In the genomic region with DNA sequence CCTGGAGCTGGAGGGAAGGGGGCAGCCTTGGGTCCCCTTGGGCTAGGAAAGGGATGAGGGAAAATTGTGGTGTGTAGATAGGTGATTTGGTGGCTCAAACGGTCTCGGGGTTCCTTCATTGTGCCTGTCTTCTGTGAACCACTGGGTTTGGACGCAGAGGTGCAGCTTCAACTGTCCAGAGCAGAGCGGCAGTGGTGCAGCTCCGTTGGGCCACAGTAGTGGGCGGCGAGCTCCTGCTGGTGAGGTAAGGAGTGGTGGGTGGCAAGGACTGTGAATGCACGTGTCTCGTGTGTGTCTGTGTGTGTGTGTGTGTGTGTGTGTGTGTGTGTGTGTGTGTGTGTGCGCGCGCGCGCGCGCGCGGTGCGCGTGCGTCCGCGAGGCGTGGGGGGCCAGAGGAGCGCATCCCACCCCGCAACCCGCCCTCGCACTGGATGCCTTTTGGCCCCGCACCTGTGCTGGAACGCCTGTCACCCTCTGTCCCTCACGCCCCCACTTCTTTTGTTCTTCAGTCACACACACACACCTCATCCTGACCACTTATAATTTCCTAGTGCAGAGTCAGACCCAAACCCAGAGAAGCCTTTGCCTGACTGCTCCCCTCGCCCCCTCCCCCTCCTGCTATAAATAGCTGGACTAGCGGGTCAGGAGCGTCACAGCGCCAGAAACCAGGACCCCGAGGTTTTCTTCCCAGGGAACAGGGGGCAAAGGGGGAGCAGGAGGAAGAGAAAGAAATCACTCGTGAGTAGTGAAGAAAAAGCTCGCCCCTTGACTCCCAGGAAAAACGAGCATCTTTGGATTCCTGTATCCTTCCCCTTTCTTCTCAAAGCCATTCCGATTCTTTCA, we compare ENCODE assay signal across 9 mouse cellular contexts. TPM values are rescaled to one million over a fixed set of nuclear protein-coding genes. Genes with fewer than 3 reads are reported as not detected.
A peak's percentile ranks its signal among the peaks of the same experiment; 100 is the strongest.
DNase-seq lines count a peak whose midpoint lies in the region; ATAC-seq lines count a peak whose summit lies in the region.
"Had no signal": no experiment of that assay in that cellular context is flagged by ENCODE, and none has a peak within 500 bp of the region (broad histone marks: within the 10 kb centered on the region; RNA-seq: fewer than 3 reads in every experiment).

No protein-coding gene starts in this region.

- no peaks in the 10 kb centered on the region for H3K9me3 ChIP-seq in forebrain, embryonic 10.5 days
- H3K9me3 ChIP-seq in intestine, embryonic 15.5 days: no peaks in the 10 kb centered on the region
- no peaks in the 10 kb centered on the region for H3K9me3 ChIP-seq in liver, embryonic 15.5 days (replicated peaks)
- no peaks in the 10 kb centered on the region for H3K9me3 ChIP-seq in stomach, embryonic 14.5 days (ENCODE audit: control insufficient read depth, low read depth, low read length)

- H3K27me3 ChIP-seq in forebrain, embryonic 10.5 days (ENCODE audit: poor library complexity, severe bottlenecking): peaks cover 32% of the 10 kb centered on the region
- 0 out of 2 replicates have a peak, but pooled peaks cover 2% of the 10 kb centered on the region for H3K27me3 ChIP-seq in intestine, embryonic 15.5 days (replicated peaks)
- peaks cover 19% of the 10 kb centered on the region; the same call in 1 of the 2 replicates for H3K27me3 ChIP-seq in liver, embryonic 15.5 days
- no peaks in the 10 kb centered on the region for H3K27me3 ChIP-seq in stomach, embryonic 14.5 days (ENCODE audit: control insufficient read depth, insufficient read depth, low read length)

- H3K4me1 ChIP-seq in forebrain, embryonic 10.5 days: peaks cover 31% of the 10 kb centered on the region
- 0 out of 2 replicates have a peak, but pooled peaks cover 2% of the 10 kb centered on the region for H3K4me1 ChIP-seq in intestine, embryonic 15.5 days (replicated peaks)
- no peaks in the 10 kb centered on the region for H3K4me1 ChIP-seq in liver, embryonic 15.5 days (replicated peaks)
- no peaks in the 10 kb centered on the region for H3K4me1 ChIP-seq in stomach, embryonic 14.5 days (ENCODE audit: control insufficient read depth, insufficient read depth, low read length)

- peak overlapping the region; percentile 86 for H3K27ac ChIP-seq in forebrain, embryonic 10.5 days
- H3K27ac ChIP-seq in intestine, embryonic 15.5 days: no peak overlapping the region
- H3K27ac ChIP-seq in liver, embryonic 15.5 days (replicated peaks): no peak overlapping the region
- no peak overlapping the region for H3K27ac ChIP-seq in stomach, embryonic 14.5 days (ENCODE audit: low read length)

- 0% methylated on average over 20 of the region's 40 CpGs for WGBS in forebrain, embryonic 10.5 days
- WGBS in intestine, embryonic 15.5 days: under 1% methylated on average over 21 of the region's 40 CpGs
- under 1% methylated on average over 38 of the region's 40 CpGs for WGBS in liver, embryonic 15.5 days (ENCODE audit: insufficient replicate concordance)
- 0% methylated on average over 25 of the region's 40 CpGs for WGBS in stomach, embryonic 14.5 days

- H3K4me2 ChIP-seq in intestine, embryonic 15.5 days (replicated peaks): peak overlapping the region; percentile 94
- H3K4me2 ChIP-seq in liver, embryonic 15.5 days: peak overlapping the region; percentile 42
- H3K4me2 ChIP-seq in stomach, embryonic 14.5 days (replicated peaks; ENCODE audit: low read depth, low read length): peak overlapping the region; percentile 88

- H3K4me3 ChIP-seq in forebrain, embryonic 10.5 days: peak overlapping the region; percentile 66
- peak overlapping the region; percentile 46 for H3K4me3 ChIP-seq in intestine, embryonic 15.5 days (replicated peaks)
- 0 out of 2 replicates have a peak overlapping the region, but pooled peaks have one; percentile 10 for H3K4me3 ChIP-seq in liver, embryonic 15.5 days (replicated peaks)
- H3K4me3 ChIP-seq in stomach, embryonic 14.5 days (ENCODE audit: low read depth, low read length): peak overlapping the region; percentile 42

- peak; percentile 22 for DNase-seq in adrenal gland, postnatal 10 days
- no peak for DNase-seq in adrenal gland, postnatal 4 days (ENCODE audit: low spot score in 2 of 2)
- DNase-seq in adrenal gland, postnatal 25 days: peak; percentile 11
- peak; percentile 55 for DNase-seq in forebrain, embryonic 10.5 days (ENCODE audit: extremely low spot score, low spot score)
- no peak for DNase-seq in ovary, adult 18-20 months (ENCODE audit: low spot score)

- peak; percentile 74 for ATAC-seq in intestine, embryonic 15.5 days
- no peak for ATAC-seq in liver, embryonic 15.5 days (ENCODE audit: insufficient read depth)
- peak; percentile 71; the same call in 1 of the 2 replicates for ATAC-seq in stomach, embryonic 14.5 days (ENCODE audit: insufficient number of reproducible peaks, insufficient read depth, low FRiP score, low read depth)

- no peaks in the 10 kb centered on the region for H3K36me3 ChIP-seq in forebrain, embryonic 10.5 days (replicated peaks)
- H3K36me3 ChIP-seq in intestine, embryonic 15.5 days: no peaks in the 10 kb centered on the region
- H3K36me3 ChIP-seq in liver, embryonic 15.5 days (replicated peaks): no peaks in the 10 kb centered on the region
- no peaks in the 10 kb centered on the region for H3K36me3 ChIP-seq in stomach, embryonic 14.5 days (ENCODE audit: control insufficient read depth, insufficient read depth, low read length)

- 0 out of 2 replicates have a peak overlapping the region, but pooled peaks have one; percentile 17 for H3K9ac ChIP-seq in intestine, embryonic 15.5 days
- H3K9ac ChIP-seq in liver, embryonic 15.5 days: no peak overlapping the region
- H3K9ac ChIP-seq in stomach, embryonic 14.5 days (replicated peaks; ENCODE audit: low read depth, low read length): peak overlapping the region; percentile 28; the same call in 1 of the 2 replicates

RNA-seq across cellular contexts. Expression of gene Gabrb2, which starts 0.5 kb away (rescaled TPM):
- 1 to 10 TPM; 1.1 to 1.5 TPM for total RNA-seq in adrenal gland, postnatal 10 days (2021)
- 1 to 10 TPM in 1 of 2 experiments, under 1 TPM in 1; 0.98 to 1.2 TPM for total RNA-seq in adrenal gland, postnatal 4 days (2021)
- total RNA-seq in adrenal gland, postnatal 25 days (2021): 0.36 and 0.38 TPM in 2 replicates
- 3.0 and 3.2 TPM in 2 replicates for polyA plus RNA-seq in forebrain, embryonic 10.5 days (2016; fragmentation: Nextera tagmentation; extraction: Ambion mirVana)
- 1.5 and 1.8 TPM in 2 replicates for polyA plus RNA-seq in intestine, embryonic 15.5 days (2015; fragmentation: Nextera tagmentation; extraction: Ambion mirVana)
- polyA plus RNA-seq in liver, embryonic 15.5 days (2015; fragmentation: Nextera tagmentation; extraction: Ambion mirVana): 0.05 TPM in 1 of 2 replicates, not detected in the other
- polyA plus RNA-seq in stomach, embryonic 14.5 days (2014; fragmentation: Nextera tagmentation; extraction: Ambion mirVana): 3.7 and 5.2 TPM in 2 replicates
- polyA plus RNA-seq: gonadal fat pad, adult 2 months had no signal

Comparison
In these comparisons a context has a peak if more than half of its experiments do, and no peak if none do; other contexts are left out.
1. DNase-seq: peak in adrenal gland, postnatal 10 days (single experiment), adrenal gland, postnatal 25 days (single experiment) and forebrain, embryonic 10.5 days (single experiment); none in adrenal gland, postnatal 4 days (0 of 2) and ovary, adult 18-20 months (single experiment).
2. H3K4me3 ChIP-seq: peak in every context shown above with its lines; median percentile 66 in forebrain, embryonic 10.5 days; 46 in intestine, embryonic 15.5 days; 42 in stomach, embryonic 14.5 days; 10 in liver, embryonic 15.5 days.
3. H3K4me2 ChIP-seq: peak in every context shown above with its lines; median percentile 94 in intestine, embryonic 15.5 days; 88 in stomach, embryonic 14.5 days; 42 in liver, embryonic 15.5 days.